Comparison of ENCODE assay signal across 14 mouse cellular contexts in the genomic region with DNA sequence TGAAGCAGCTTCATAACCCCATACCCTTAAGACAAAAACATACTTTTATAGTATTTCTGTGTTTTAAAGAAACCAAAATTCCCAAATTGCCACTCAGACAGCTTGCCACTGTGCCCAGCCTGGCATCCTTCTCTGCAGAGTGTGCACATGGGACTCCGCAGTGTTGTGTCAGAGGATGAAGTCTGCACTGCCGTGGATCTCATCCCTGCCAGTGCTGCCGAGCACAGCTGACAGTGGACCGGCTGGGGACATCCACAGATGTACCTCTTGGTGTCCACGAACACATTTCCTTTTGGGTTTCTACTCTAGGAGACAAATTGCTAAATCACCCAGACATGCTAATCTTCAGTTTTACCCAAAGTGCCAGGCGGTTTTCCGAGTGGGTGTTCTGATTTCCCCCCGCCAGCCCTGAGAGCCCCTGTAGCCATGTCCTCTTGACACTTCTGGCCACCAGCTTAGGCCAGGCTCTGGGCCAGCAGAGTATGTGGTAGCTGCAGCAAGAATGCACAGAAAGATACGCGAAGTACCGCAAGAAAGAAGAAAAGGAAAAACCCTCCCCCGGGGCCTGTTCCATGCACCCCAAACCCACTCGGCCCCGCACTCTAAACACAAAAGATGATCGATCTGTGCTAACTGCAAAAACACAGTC.
A peak's percentile ranks its signal among the peaks of the same experiment; 100 is the strongest.
DNase-seq lines count a peak whose midpoint lies in the region; ATAC-seq and TF ChIP-seq lines count a peak whose summit lies in the region.
"Had no signal": no experiment of that assay in that cellular context is flagged by ENCODE, and none has a peak within 500 bp of the region (broad histone marks: within the 10 kb centered on the region; RNA-seq: fewer than 3 reads in every experiment).

No protein-coding gene starts in this region.

- no peak overlapping the region for H3K9ac ChIP-seq in forebrain, embryonic 15.5 days (replicated peaks)
- no peak overlapping the region for H3K9ac ChIP-seq in forebrain, embryonic 12.5 days
- no peak overlapping the region for H3K9ac ChIP-seq in lung, embryonic 16.5 days (ENCODE audit: low read length)
- 0 out of 2 replicates have a peak overlapping the region, but pooled peaks have one; percentile 35 for H3K9ac ChIP-seq in ES-E14 (ENCODE audit: insufficient read depth, low read depth, low read length, poor library complexity, severe bottlenecking)
- H3K9ac ChIP-seq: heart, embryonic 13.5 days; liver, embryonic 13.5 days had no signal

- H3K27me3 ChIP-seq in forebrain, embryonic 15.5 days, result no peaks in the 10 kb centered on the region
- H3K27me3 ChIP-seq in forebrain, embryonic 12.5 days, result no peaks in the 10 kb centered on the region
- no peaks in the 10 kb centered on the region for H3K27me3 ChIP-seq in lung, embryonic 16.5 days (ENCODE audit: control insufficient read depth, insufficient read depth, low read depth, low read length)
- H3K27me3 ChIP-seq in small intestine, adult 2 months (ENCODE audit: control insufficient read depth, insufficient read depth, low read length), result no peaks in the 10 kb centered on the region
- H3K27me3 ChIP-seq: liver, embryonic 13.5 days had no signal

- in situ Hi-C loops in ES-E14 (cut with MboI; ENCODE audit: low sequenced_read_pairs in 2 of 2, unreplicated experiment in 2 of 2), result loop anchor here in 1 of 2 experiments (10.0 kb wide), 1 partner anchor 134 kb away; no protein-coding TSS in a partner anchor

- ATAC-seq in forebrain, embryonic 15.5 days (replicated peaks), result no peak
- ATAC-seq in forebrain, embryonic 12.5 days (ENCODE audit: low FRiP score), result no peak
- no peak for ATAC-seq in lung, embryonic 16.5 days (ENCODE audit: low read depth)
- ATAC-seq in granulocyte monocyte progenitor cell, adult 5-6 weeks (replicated peaks; ENCODE audit: poor library complexity, severe bottlenecking), result no peak

- 67% methylated on average over 15 of the region's 15 CpGs for WGBS in forebrain, embryonic 15.5 days
- 91% methylated on average over 15 of the region's 15 CpGs for WGBS in forebrain, embryonic 12.5 days
- WGBS in lung, embryonic 16.5 days, result 67% methylated on average over 15 of the region's 15 CpGs
- WGBS in lung, adult 2 months, result 68% methylated on average over 15 of the region's 15 CpGs
- WGBS in small intestine, adult 2 months, result 90% methylated on average over 15 of the region's 15 CpGs

- no peak for TF ChIP-seq POLR2A in lung, adult 2 months (IDR thresholded peaks at IDR 0.05; ENCODE audit: borderline replicate concordance, extremely low read depth, low read depth, low read length)
- no peak for TF ChIP-seq POLR2A in small intestine, adult 2 months (IDR thresholded peaks at IDR 0.05; ENCODE audit: low read depth, low read length)

- H3K27ac ChIP-seq in forebrain, embryonic 15.5 days (replicated peaks), result peak overlapping the region; percentile 78
- no peak overlapping the region for H3K27ac ChIP-seq in forebrain, embryonic 12.5 days
- H3K27ac ChIP-seq in lung, embryonic 16.5 days (ENCODE audit: low read length), result peak overlapping the region; percentile 85
- no peak overlapping the region for H3K27ac ChIP-seq in ES-E14 (ENCODE audit: insufficient read depth, low read depth, low read length, poor library complexity, severe bottlenecking)
- H3K27ac ChIP-seq in small intestine, adult 2 months (ENCODE audit: insufficient read depth, low read depth, low read length), result no peak overlapping the region
- H3K27ac ChIP-seq: heart, embryonic 13.5 days; liver, embryonic 13.5 days had no signal

- H3K4me2 ChIP-seq in forebrain, embryonic 15.5 days (replicated peaks), result peak overlapping the region; percentile 14; the same call in 1 of the 2 replicates
- no peak overlapping the region for H3K4me2 ChIP-seq in forebrain, embryonic 12.5 days
- no peak overlapping the region; the same call in 1 of the 2 replicates for H3K4me2 ChIP-seq in lung, embryonic 16.5 days (ENCODE audit: low read depth, low read length)
- H3K4me2 ChIP-seq: heart, embryonic 13.5 days; liver, embryonic 13.5 days had no signal

- no peak overlapping the region for H3K4me3 ChIP-seq in forebrain, embryonic 15.5 days
- H3K4me3 ChIP-seq in forebrain, embryonic 12.5 days (replicated peaks), result no peak overlapping the region
- H3K4me3 ChIP-seq in lung, embryonic 16.5 days (ENCODE audit: low read length), result no peak overlapping the region
- H3K4me3 ChIP-seq in lung, adult 2 months (replicated peaks; ENCODE audit: extremely low read depth, low read depth, low read length), result no peak overlapping the region
- H3K4me3 ChIP-seq in ES-E14 (ENCODE audit: insufficient read depth in 1 of 2, low read depth in 1 of 2, low read length in 2 of 2, poor library complexity in 1 of 2, severe bottlenecking in 1 of 2), result peak overlapping the region; percentile 25 to 40; a peak in 3 of 4 replicates
- no peak overlapping the region for H3K4me3 ChIP-seq in small intestine, adult 2 months (ENCODE audit: low read depth, low read length)
- H3K4me3 ChIP-seq: heart, embryonic 13.5 days; liver, embryonic 13.5 days had no signal

- no peak for TF ChIP-seq CTCF in lung, adult 2 months (IDR thresholded peaks at IDR 0.05; ENCODE audit: insufficient read depth, low read length)
- TF ChIP-seq CTCF in small intestine, adult 2 months (IDR thresholded peaks at IDR 0.05; ENCODE audit: extremely low read depth, insufficient read length, insufficient replicate concordance, low read depth, low read length), result 0 out of 2 replicates have a peak, but pooled peaks have one; percentile 5

- peaks cover 40% of the 10 kb centered on the region for H3K4me1 ChIP-seq in forebrain, embryonic 15.5 days
- H3K4me1 ChIP-seq in forebrain, embryonic 12.5 days, result peaks cover 5% of the 10 kb centered on the region
- peaks cover 18% of the 10 kb centered on the region for H3K4me1 ChIP-seq in lung, embryonic 16.5 days (replicated peaks; ENCODE audit: control insufficient read depth, insufficient read depth, low read length)
- peaks cover 11% of the 10 kb centered on the region for H3K4me1 ChIP-seq in lung, adult 2 months (ENCODE audit: control insufficient read depth, insufficient read depth, low read length)
- peaks cover 2 to 23% of the 10 kb centered on the region in 2 experiments; a peak in 2 of 4 replicates for H3K4me1 ChIP-seq in ES-E14 (ENCODE audit: control insufficient read depth in 2 of 2, insufficient read depth in 2 of 2, low read length in 2 of 2, poor library complexity in 1 of 2)
- H3K4me1 ChIP-seq in small intestine, adult 2 months (ENCODE audit: control insufficient read depth, insufficient read depth, insufficient read length, low read length), result peaks cover 20% of the 10 kb centered on the region

- peaks cover 10% of the 10 kb centered on the region; the same call in 1 of the 2 replicates for H3K36me3 ChIP-seq in forebrain, embryonic 15.5 days
- H3K36me3 ChIP-seq in forebrain, embryonic 12.5 days (replicated peaks), result peaks cover 25% of the 10 kb centered on the region
- H3K36me3 ChIP-seq in lung, embryonic 16.5 days (ENCODE audit: control insufficient read depth, insufficient read depth, low read length), result peaks cover 27% of the 10 kb centered on the region
- H3K36me3 ChIP-seq in ES-E14 (ENCODE audit: control insufficient read depth, insufficient read depth, low read length, poor library complexity, severe bottlenecking), result peaks cover 22% of the 10 kb centered on the region; the same call in 1 of the 2 replicates
- peaks cover 38% of the 10 kb centered on the region for H3K36me3 ChIP-seq in small intestine, adult 2 months (ENCODE audit: control insufficient read depth, insufficient read depth, low read length)

- no peak for DNase-seq in lung, adult 2 months
- no peak for DNase-seq in ES-E14 (ENCODE audit: low read depth, low spot score)
- DNase-seq: adrenal gland, adult 8-10 months; cerebellum, adult 18-20 months; kidney, adult 8-10 months; kidney, postnatal 4 days; liver, embryonic 13.5 days; thymus, postnatal 4 days had no signal

- H3K9me3 ChIP-seq in forebrain, embryonic 15.5 days, result no peaks in the 10 kb centered on the region
- no peaks in the 10 kb centered on the region for H3K9me3 ChIP-seq in forebrain, embryonic 12.5 days
- no peaks in the 10 kb centered on the region for H3K9me3 ChIP-seq in lung, embryonic 16.5 days (ENCODE audit: control insufficient read depth, low read length)
- H3K9me3 ChIP-seq in ES-E14 (ENCODE audit: control insufficient read depth, insufficient read depth, low read depth, low read length), result no peaks in the 10 kb centered on the region
- H3K9me3 ChIP-seq: heart, embryonic 13.5 days; liver, embryonic 13.5 days had no signal

TF ChIP-seq in ES-E14, 5 proteins besides CTCF, POLR2A, EP300 and RAD21:
- TF ChIP-seq MAFK (IDR thresholded peaks at IDR 0.05; ENCODE audit: insufficient read depth, low read depth, low read length) (no peak), CHD2 (IDR thresholded peaks at IDR 0.05; ENCODE audit: low read depth, low read length) (no peak), ZNF384 (IDR thresholded peaks at IDR 0.05; ENCODE audit: low read depth, low read length) (no peak), HCFC1 (IDR thresholded peaks at IDR 0.05; ENCODE audit: borderline replicate concordance, insufficient read depth, low read length) (no peak), ZC3H11A (IDR thresholded peaks at IDR 0.05; ENCODE audit: borderline replicate concordance, low read depth, low read length) (no peak)

Comparison
In these comparisons a context has a peak if more than half of its experiments do, and no peak if none do; other contexts are left out.
1. H3K27ac ChIP-seq: peak in forebrain, embryonic 15.5 days (single experiment) and lung, embryonic 16.5 days (single experiment); none in forebrain, embryonic 12.5 days (single experiment), ES-E14 (single experiment) and small intestine, adult 2 months (single experiment).
2. H3K4me3 ChIP-seq: peak in ES-E14 (2 of 2); none in forebrain, embryonic 15.5 days (single experiment), forebrain, embryonic 12.5 days (single experiment), lung, embryonic 16.5 days (single experiment), lung, adult 2 months (single experiment) and small intestine, adult 2 months (single experiment).